Mouse (Mus musculus) limb, embryonic 14.5 days (tissue): ENCODE results near the gene Atxn1. TPM values are rescaled to one million over a fixed set of nuclear protein-coding genes. Genes with fewer than 3 reads are reported as not detected.

Experiments
- ATAC-seq: fragments of 200-750 bp; cut with Nextera tagmentation; 2 replicates; pipeline ENCODE4 v1.8.0; 2017; ENCODE audit warnings: low read depth, moderate number of reproducible peaks, moderate TSS enrichment; ENCODE audit not compliant: low FRiP score
- DNase-seq: peaks from one replicate; pipeline ENCODE4 v3.0.0-alpha.2; 2015; ENCODE audit warnings: low spot score
- H3K27ac ChIP-seq: fragments of 300-500 bp; sonication (generic); replicated peaks from 2 replicates; pipeline ENCODE4 v1.5.1; 2014; ENCODE audit warnings: low read depth, mild to moderate bottlenecking, low read length, moderate library complexity, mixed read lengths
- H3K27me3 ChIP-seq: fragments of 300-500 bp; sonication (generic); 2 replicates; pipeline ENCODE4 v1.6.1; 2014; ENCODE audit warnings: low read length, mixed read lengths; ENCODE audit not compliant: control insufficient read depth, insufficient read depth
- H3K36me3 ChIP-seq: fragments of 300-500 bp; sonication (generic); 2 replicates; pipeline ENCODE4 v1.6.1; 2014; ENCODE audit warnings: mild to moderate bottlenecking, low read length, moderate library complexity, mixed read lengths; ENCODE audit not compliant: control insufficient read depth, insufficient read depth
- H3K4me1 ChIP-seq: fragments of 300-500 bp; sonication (generic); 2 replicates; pipeline ENCODE4 v1.6.1; 2014; ENCODE audit warnings: antibody characterized with exemption, low read length, mixed read lengths; ENCODE audit not compliant: control insufficient read depth, insufficient read depth
- H3K4me2 ChIP-seq: fragments of 300-500 bp; sonication (generic); replicated peaks from 2 replicates; pipeline ENCODE4 v1.6.1; 2014; ENCODE audit warnings: low read depth, mild to moderate bottlenecking, low read length, moderate library complexity; ENCODE audit not compliant: severe bottlenecking
- H3K4me3 ChIP-seq: fragments of 300-500 bp; sonication (generic); replicated peaks from 2 replicates; pipeline ENCODE4 v1.5.1; 2014; ENCODE audit warnings: low read length
- H3K9ac ChIP-seq: fragments of 300-500 bp; sonication (generic); 2 replicates; pipeline ENCODE4 v1.6.1; 2014; ENCODE audit warnings: mild to moderate bottlenecking, low read depth, low read length, moderate library complexity; ENCODE audit not compliant: severe bottlenecking
- H3K9me3 ChIP-seq: fragments of 300-500 bp; sonication (generic); 2 replicates; pipeline ENCODE4 v1.6.1; 2016; ENCODE audit warnings: low read length; ENCODE audit not compliant: control insufficient read depth
- POLR2A ChIP-seq: fragments of 200-500 bp; IDR thresholded peaks from 2 replicates; pipeline ENCODE4 v1.8.0; 2012; ENCODE audit warnings: inconsistent platforms, mild to moderate bottlenecking, moderate library complexity, borderline replicate concordance; ENCODE audit not compliant: insufficient read depth, insufficient read length; ENCODE audit errors: extremely low read depth
- WGBS: fragments of 180-500 bp; shearing (Covaris S2); extraction: QIAGEN DNeasy Blood & Tissue Kit; methylation state at CpG from one replicate; pipeline ENCODE4 v1.1.7; 2014; 5-methylcytosine and 5-hydroxymethylcytosine counted together
- polyA plus RNA-seq, 2 experiments: library from polyadenylated mRNA; depleted of rRNA in 1 of 2; stranded (reverse) in 1 of 2; unstranded in 1 of 2; fragments of >200 nt; fragmentation: Nextera tagmentation in 1 of 2; extraction: Ambion mirVana in 1 of 2; gene quantifications; 2 replicates each; pipeline versions ENCODE4 v1.2.1 to v1.2.3; 2012 to 2014

Atxn1 gene
- polyA plus RNA-seq, 2 experiments, result 3.3 to 5.3 TPM

GRCm38 (mm10) chr13:45957629-45958028 is 7.2 kb downstream of the Atxn1 start:
- no peak for TF ChIP-seq POLR2A
- no peak overlapping the region for H3K9ac ChIP-seq
- H3K4me2 ChIP-seq, result no peak overlapping the region
- H3K27me3 ChIP-seq, result no peaks in the 10 kb centered on the region
- H3K4me3 ChIP-seq, result no peak overlapping the region
- H3K36me3 ChIP-seq, result no peaks in the 10 kb centered on the region; the same call in 1 of the 2 replicates
- 69% methylated on average over 5 of the region's 5 CpGs for WGBS
- no peak for DNase-seq
- H3K4me1 ChIP-seq, result peaks cover 20% of the 10 kb centered on the region; the same call in 1 of the 2 replicates
- no peaks in the 10 kb centered on the region for H3K9me3 ChIP-seq
- ATAC-seq, result no peak
- no peak overlapping the region for H3K27ac ChIP-seq

GRCm38 (mm10) chr13:45956287-45956686 is 8.5 kb downstream of the Atxn1 start:
- TF ChIP-seq POLR2A, result no peak
- DNase-seq (no peak), ATAC-seq (no peak)
- peaks cover 10% of the 10 kb centered on the region for H3K4me1 ChIP-seq
- no peak overlapping the region for H3K9ac ChIP-seq
- WGBS, result 73% methylated on average over 6 of the region's 6 CpGs
- no peak overlapping the region for H3K27ac ChIP-seq
- no peaks in the 10 kb centered on the region; the same call in 1 of the 2 replicates for H3K36me3 ChIP-seq
- no peaks in the 10 kb centered on the region for H3K27me3 ChIP-seq
- no peak overlapping the region for H3K4me2 ChIP-seq
- H3K9me3 ChIP-seq, result no peaks in the 10 kb centered on the region
- H3K4me3 ChIP-seq, result no peak overlapping the region

- no peaks in the 10 kb centered on the region; the same call in 1 of the 2 replicates for H3K36me3 ChIP-seq
- no peaks in the 10 kb centered on the region for H3K27me3 ChIP-seq
- H3K4me1 ChIP-seq, result peaks cover 11% of the 10 kb centered on the region
- WGBS, result 81% methylated on average over 9 of the region's 9 CpGs
- no peak overlapping the region for H3K4me2 ChIP-seq
- H3K9ac ChIP-seq, result no peak overlapping the region
- no peaks in the 10 kb centered on the region for H3K9me3 ChIP-seq
- no peak for TF ChIP-seq POLR2A
- no peak for DNase-seq
- H3K27ac ChIP-seq, result no peak overlapping the region
- no peak overlapping the region for H3K4me3 ChIP-seq
- no peak for ATAC-seq
Measured at GRCm38 (mm10) chr13:45955370-45956055, 9.3 kb downstream of the Atxn1 start.

- WGBS, result 88% methylated on average over 4 of the region's 4 CpGs
- H3K4me2 ChIP-seq, result no peak overlapping the region
- no peak for TF ChIP-seq POLR2A
- H3K36me3 ChIP-seq, result no peaks in the 10 kb centered on the region; the same call in 1 of the 2 replicates
- no peak overlapping the region for H3K9ac ChIP-seq
- no peak overlapping the region for H3K4me3 ChIP-seq
- H3K9me3 ChIP-seq, result no peaks in the 10 kb centered on the region
- no peak overlapping the region for H3K27ac ChIP-seq
- no peaks in the 10 kb centered on the region for H3K27me3 ChIP-seq
- DNase-seq (no peak), ATAC-seq (no peak)
- H3K4me1 ChIP-seq, result peaks cover 16% of the 10 kb centered on the region
Measured at GRCm38 (mm10) chr13:45953098-45953497, 11.7 kb downstream of the Atxn1 start.

GRCm38 (mm10) chr13:45951071-45951645 is 13.7 kb downstream of the Atxn1 start:
- WGBS, result 87% methylated on average over 20 of the region's 20 CpGs

More at GRCm38 (mm10) chr13:45951071-45951645, 13.7 kb downstream of the Atxn1 start:
- Histone ChIP-seq H3K4me1 (peaks cover 16% of the 10 kb centered on the region), H3K27ac (no peak overlapping the region), H3K4me3 (no peak overlapping the region), H3K9me3 (no peaks in the 10 kb centered on the region), H3K27me3 (no peaks in the 10 kb centered on the region), H3K4me2 (no peak overlapping the region), H3K9ac (no peak overlapping the region), H3K36me3 (no peaks in the 10 kb centered on the region; the same call in 1 of the 2 replicates)
- ATAC-seq (no peak), DNase-seq (no peak)
- no peak for TF ChIP-seq POLR2A
